Mouse (Mus musculus) midbrain, postnatal 0 days (tissue): ENCODE data around the gene Apoc2. TPM values are rescaled to one million over a fixed set of nuclear protein-coding genes. Genes with fewer than 3 reads are reported as not detected.

ENCODE experiments used
- ATAC-seq: fragments of 200-750 bp; cut with Nextera tagmentation; 2 replicates; pipeline ENCODE4 v1.8.0; 2017; ENCODE audit warnings: moderate number of reproducible peaks, mild to moderate bottlenecking, moderate TSS enrichment, moderate library complexity; ENCODE audit not compliant: low FRiP score
- DNase-seq: peaks from one replicate; pipeline ENCODE4 v3.0.0-alpha.2; 2015; ENCODE audit warnings: low spot score
- H3K27ac ChIP-seq: fragments of 300-500 bp; sonication (generic); 2 replicates; pipeline ENCODE4 v1.5.1; 2014; ENCODE audit warnings: low read depth, mild to moderate bottlenecking, low read length, mixed read lengths
- H3K27me3 ChIP-seq: fragments of 300-500 bp; sonication (generic); 2 replicates; pipeline ENCODE4 v1.6.1; 2014; ENCODE audit warnings: low read length, control low read depth, mixed read lengths; ENCODE audit not compliant: insufficient read depth
- H3K36me3 ChIP-seq: fragments of 300-500 bp; sonication (generic); 2 replicates; pipeline ENCODE4 v1.6.1; 2014; ENCODE audit warnings: low read length, control low read depth, mixed read lengths; ENCODE audit not compliant: insufficient read depth
- H3K4me1 ChIP-seq: fragments of 300-500 bp; sonication (generic); 2 replicates; pipeline ENCODE4 v1.6.1; 2014; ENCODE audit warnings: mild to moderate bottlenecking, control low read depth, antibody characterized with exemption, low read length, mixed read lengths; ENCODE audit not compliant: insufficient read depth
- H3K4me2 ChIP-seq: fragments of 300-500 bp; sonication (generic); 2 replicates; pipeline ENCODE4 v1.6.1; 2014; ENCODE audit warnings: low read depth, mild to moderate bottlenecking, low read length, mixed read lengths; ENCODE audit not compliant: poor library complexity, severe bottlenecking
- H3K4me3 ChIP-seq: fragments of 300-500 bp; sonication (generic); 2 replicates; pipeline ENCODE4 v1.5.1; 2014; ENCODE audit warnings: low read depth, mild to moderate bottlenecking, low read length, moderate library complexity
- H3K9ac ChIP-seq: fragments of 300-500 bp; sonication (generic); replicated peaks from 2 replicates; pipeline ENCODE4 v1.6.1; 2014; ENCODE audit warnings: mild to moderate bottlenecking, low read length, moderate library complexity, mixed read lengths; ENCODE audit not compliant: poor library complexity, severe bottlenecking
- H3K9me3 ChIP-seq: fragments of 300-500 bp; sonication (generic); 2 replicates; pipeline ENCODE4 v1.6.1; 2016; ENCODE audit warnings: low read length, control low read depth
- CTCF ChIP-seq: IDR thresholded peaks from 2 replicates; pipeline ENCODE4 v1.5.1; 2016; ENCODE audit warnings: antibody characterized with exemption, mild to moderate bottlenecking
- WGBS: fragments of 180-500 bp; shearing (Covaris S2); extraction: QIAGEN DNeasy Blood & Tissue Kit; methylation state at CpG from one replicate; pipeline ENCODE4 v1.1.7; 2014; 5-methylcytosine and 5-hydroxymethylcytosine counted together
- polyA plus RNA-seq: library from polyadenylated mRNA; unstranded; fragments of >200 nt; fragmentation: Nextera tagmentation; extraction: Ambion mirVana; gene quantifications from 2 replicates; pipeline ENCODE4 v1.2.1, GENCODE M21; 2015
- total RNA-seq: library from RNA; depleted of rRNA; stranded (reverse); fragments of >200 nt; gene quantifications from 2 replicates; pipeline ENCODE4 v1.2.3, GENCODE M21; 2014

The Apoc2 gene
- total and polyA plus RNA-seq, 2 experiments from 2014 or later: 0.30 TPM; not detected in 1

DNA sequence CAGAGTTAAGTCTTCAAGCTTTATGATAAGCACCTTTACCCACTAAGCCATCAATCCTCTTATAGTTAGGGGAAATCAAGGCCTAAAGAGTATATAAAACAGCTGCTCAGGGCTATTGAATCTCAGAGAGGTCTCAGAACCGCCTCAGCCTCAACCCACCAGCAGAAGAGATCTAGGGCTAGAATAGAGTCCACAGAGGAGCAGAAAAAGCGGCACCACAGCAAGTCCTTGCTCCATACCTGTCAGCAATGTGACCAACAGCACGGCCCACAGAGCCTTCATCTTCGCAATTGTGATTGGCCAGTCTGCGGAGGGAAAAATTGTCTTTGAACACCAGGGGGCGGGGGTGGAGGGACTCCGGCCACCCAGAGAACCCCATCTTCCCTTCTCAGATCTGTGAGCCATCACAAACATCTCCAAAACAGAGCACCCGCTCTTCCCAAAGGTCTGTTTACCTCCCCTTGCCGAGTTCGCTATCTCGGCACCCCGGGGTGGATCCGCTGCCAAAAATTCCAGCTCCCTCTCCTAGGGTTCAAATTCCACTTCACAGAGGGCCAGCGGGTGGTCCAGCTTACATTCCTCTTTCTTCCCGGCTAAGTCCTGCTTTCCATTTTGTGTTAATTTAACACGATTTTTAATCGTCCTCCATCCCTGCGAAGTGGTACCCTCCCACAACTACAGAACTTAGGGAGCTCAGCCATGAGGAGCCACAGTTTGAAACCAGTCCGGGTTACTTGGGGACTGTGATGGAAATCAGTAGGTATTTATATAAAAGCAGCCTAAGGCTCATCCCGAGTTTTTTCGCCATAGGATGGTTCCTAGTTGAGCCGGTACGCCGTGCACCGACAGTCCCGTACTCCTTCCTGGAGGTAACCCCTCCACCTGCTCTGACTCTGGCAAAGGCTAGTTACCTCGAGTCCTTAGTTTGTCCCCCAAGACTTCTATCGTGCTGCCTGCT is 20.5 kb upstream of the Apoc2 start:
- Histone ChIP-seq H3K36me3 (peaks cover 18% of the 10 kb centered on the region), H3K9me3 (no peaks in the 10 kb centered on the region), H3K27me3 (no peaks in the 10 kb centered on the region), H3K4me3 (peak overlapping the region; percentile 34), H3K9ac (peak overlapping the region; percentile 64), H3K4me2 (peak overlapping the region; percentile 52), H3K27ac (peak overlapping the region; percentile 67), H3K4me1 (0 out of 2 replicates have a peak, but pooled peaks cover 6% of the 10 kb centered on the region)
- TF ChIP-seq CTCF: peak; percentile 57
- ATAC-seq (0 out of 2 replicates have a peak, but pooled peaks have one; percentile 0), DNase-seq (peak; percentile 31)
- 3% methylated on average over 28 of the region's 28 CpGs for WGBS

DNA sequence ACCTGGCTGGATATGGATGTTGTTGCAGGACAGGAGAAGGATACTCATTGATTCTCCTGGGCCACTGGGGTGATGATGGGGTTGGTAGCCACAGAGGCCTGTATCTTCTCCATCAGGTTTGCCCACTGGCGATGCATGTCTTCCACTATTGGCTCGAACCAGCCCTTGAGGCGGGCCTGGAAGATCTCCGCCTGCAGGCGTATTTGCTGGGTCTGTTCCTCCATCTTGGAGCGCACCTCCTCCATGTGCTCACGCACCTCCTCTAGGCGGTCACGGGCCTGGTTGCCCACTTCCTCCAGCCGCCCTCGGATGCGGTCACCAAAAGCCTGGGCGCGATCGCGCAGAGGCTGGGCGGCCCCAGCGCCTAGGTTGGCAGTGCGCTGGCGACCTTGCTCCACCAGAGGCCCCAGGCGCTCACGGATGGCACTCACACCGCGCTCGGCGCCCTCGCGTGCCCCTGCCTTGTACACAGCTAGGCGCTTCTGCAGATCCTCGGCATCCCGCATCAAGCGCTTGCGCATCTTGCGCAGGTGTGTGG is 18.7 kb upstream of the Apoc2 start:
- Histone ChIP-seq H3K27ac (no peak overlapping the region), H3K27me3 (no peaks in the 10 kb centered on the region), H3K4me3 (no peak overlapping the region), H3K36me3 (peaks cover under 1% of the 10 kb centered on the region; the same call in 1 of the 2 replicates), H3K9ac (no peak overlapping the region), H3K9me3 (no peaks in the 10 kb centered on the region), H3K4me1 (0 out of 2 replicates have a peak, but pooled peaks cover 6% of the 10 kb centered on the region), H3K4me2 (peak overlapping the region; percentile 24; the same call in 1 of the 2 replicates)
- WGBS: 95% methylated on average over 34 of the region's 34 CpGs
- no peak; the same call in 1 of the 2 replicates for TF ChIP-seq CTCF
- ATAC-seq (no peak), DNase-seq (no peak)

GRCm38 (mm10) chr7:19695881-19696280 is 18.1 kb upstream of the Apoc2 start:
- Histone ChIP-seq H3K27me3 (no peaks in the 10 kb centered on the region), H3K4me2 (no peak overlapping the region), H3K4me3 (no peak overlapping the region), H3K4me1 (0 out of 2 replicates have a peak, but pooled peaks cover 6% of the 10 kb centered on the region), H3K9me3 (no peaks in the 10 kb centered on the region), H3K36me3 (no peaks in the 10 kb centered on the region), H3K27ac (no peak overlapping the region), H3K9ac (no peak overlapping the region)
- 89% methylated on average over 6 of the region's 6 CpGs for WGBS
- DNase-seq: no peak
- no peak for ATAC-seq
- TF ChIP-seq CTCF: no peak

GRCm38 (mm10) chr7:19695213-19695594 is 17.5 kb upstream of the Apoc2 start:
- 63% methylated on average over 8 of the region's 8 CpGs for WGBS
- Histone ChIP-seq H3K27ac (peak overlapping the region; percentile 44), H3K4me3 (no peak overlapping the region), H3K9ac (no peak overlapping the region), H3K4me1 (0 out of 2 replicates have a peak, but pooled peaks cover 6% of the 10 kb centered on the region), H3K9me3 (no peaks in the 10 kb centered on the region), H3K36me3 (no peaks in the 10 kb centered on the region), H3K27me3 (no peaks in the 10 kb centered on the region), H3K4me2 (no peak overlapping the region)
- DNase-seq: no peak
- no peak for ATAC-seq
- TF ChIP-seq CTCF: no peak

GRCm38 (mm10) chr7:19694336-19695212 is 16.8 kb upstream of the Apoc2 start:
- Histone ChIP-seq H3K4me2 (no peak overlapping the region), H3K36me3 (no peaks in the 10 kb centered on the region), H3K4me1 (0 out of 2 replicates have a peak, but pooled peaks cover 6% of the 10 kb centered on the region), H3K4me3 (no peak overlapping the region), H3K27me3 (no peaks in the 10 kb centered on the region), H3K9ac (no peak overlapping the region), H3K27ac (peak overlapping the region; percentile 44), H3K9me3 (no peaks in the 10 kb centered on the region)
- 87% methylated on average over 10 of the region's 10 CpGs for WGBS
- TF ChIP-seq CTCF: no peak
- DNase-seq (peak; percentile 18), ATAC-seq (no peak)
